Mouse (Mus musculus): ENCODE results near the gene Slc16a10.
A peak's percentile ranks its signal among the peaks of the same experiment; 100 is the strongest.

Gene Slc16a10

DNA sequence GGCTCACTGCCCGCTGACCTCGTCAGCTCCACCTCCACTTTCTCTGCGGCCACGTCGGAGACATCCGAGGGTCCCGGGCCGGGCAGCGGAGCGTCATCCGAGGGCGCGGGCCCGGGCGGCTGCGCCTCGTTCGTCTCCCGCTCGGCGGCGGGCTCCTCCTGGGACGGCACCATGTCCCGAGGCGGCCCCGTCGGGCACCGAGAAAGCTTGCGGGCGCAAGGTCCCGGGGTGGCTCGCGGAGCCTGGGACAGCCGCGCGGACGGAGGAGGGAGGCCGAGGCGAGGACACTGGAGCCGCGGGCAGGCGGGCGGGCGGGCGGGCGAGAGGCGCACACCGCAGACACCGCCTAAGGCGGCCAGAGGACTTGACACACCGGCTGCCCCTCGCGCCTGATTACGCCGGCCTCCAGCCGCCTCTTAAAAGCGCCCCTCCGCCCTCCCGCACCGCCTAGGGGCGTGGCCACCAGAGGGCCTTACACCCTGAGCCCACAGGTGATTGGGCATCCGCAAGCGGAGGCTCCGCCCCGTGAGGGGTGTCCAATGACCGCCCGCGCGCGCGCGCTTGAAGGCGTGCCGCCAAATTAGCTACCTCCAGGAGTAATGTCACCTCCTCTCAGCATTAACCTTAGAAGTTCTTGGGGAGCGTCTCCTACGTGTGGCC is at the start of gene Slc16a10:
Slc16a10 (minus strand) TSS at position 395 of the 660 bp plus-strand sequence.
- peak; percentile 94 to 95 for DNase-seq (ENCODE audit: low spot score in 2 of 2)

DNA sequence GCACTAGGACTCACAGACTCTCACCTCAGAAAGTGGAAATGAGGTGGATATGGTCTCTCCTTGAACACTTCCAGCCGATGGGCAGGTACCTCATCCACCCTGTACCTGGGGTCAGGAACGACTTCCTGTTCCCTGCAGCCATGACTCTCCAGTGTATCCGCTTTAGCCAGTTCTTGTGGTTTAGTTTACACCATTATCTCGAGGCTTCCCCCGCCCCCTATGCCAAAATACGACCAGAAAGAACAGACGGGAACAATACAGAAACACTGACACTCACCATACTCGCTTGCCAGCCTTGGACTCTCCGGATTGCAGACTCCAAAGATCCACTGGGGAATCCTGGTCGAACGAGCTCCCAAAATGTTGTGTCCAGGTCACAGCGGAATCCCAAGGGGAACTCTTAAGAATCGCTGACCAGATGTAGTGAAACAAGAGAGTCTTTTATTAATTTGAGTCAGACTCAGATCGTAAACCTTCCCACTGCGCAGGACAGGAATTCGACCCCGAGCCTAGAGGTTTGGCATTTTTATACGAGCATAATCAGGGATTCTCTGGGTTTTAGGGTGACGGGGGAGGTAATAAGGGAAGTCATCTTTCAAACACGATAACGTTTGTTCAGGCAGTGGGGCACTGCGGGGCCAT is 49.4 kb upstream of the Slc16a10 start:
- DNase-seq (ENCODE audit: low spot score in 2 of 2): no peak

DNA sequence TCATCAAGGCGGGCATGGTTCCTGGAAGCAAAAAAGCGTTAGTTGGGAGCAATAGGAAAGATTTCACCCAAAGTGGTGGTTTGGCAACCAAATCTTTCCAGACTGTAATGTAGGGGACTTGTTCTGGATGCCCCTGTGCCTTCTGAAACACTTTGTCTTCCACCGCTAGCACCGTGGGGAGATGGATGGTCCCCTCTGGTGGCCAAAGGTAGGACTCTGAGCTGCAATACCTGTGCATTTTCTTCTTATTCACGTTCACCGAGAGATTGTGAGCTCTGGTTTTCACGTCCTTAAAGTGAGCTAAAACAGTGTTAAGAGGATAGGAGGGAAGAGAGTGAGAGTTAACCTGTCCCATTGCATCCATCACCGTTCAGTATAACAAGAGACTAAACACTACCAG is 48.8 kb upstream of the Slc16a10 start:
- DNase-seq (ENCODE audit: low spot score in 2 of 2): no peak

DNA sequence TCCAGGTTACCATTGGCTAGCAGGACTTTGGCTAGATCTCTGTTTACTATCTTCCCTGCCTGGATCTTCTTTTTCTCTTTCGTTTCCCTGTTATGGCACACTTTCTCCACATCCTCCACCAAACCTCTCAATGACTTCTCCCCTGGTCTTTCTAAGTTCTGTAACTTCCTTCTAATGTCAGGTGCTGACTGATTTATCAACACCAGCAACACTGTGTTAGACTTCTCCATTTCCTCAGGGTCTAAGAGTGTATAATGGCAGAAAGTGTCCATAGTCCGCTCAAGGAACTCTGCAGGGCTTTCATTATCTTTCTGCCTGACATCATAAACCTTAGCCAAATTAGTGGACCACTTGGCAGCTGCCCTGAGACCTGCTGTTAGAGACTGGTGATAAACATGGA is 47.6 kb upstream of the Slc16a10 start:
- DNase-seq (ENCODE audit: low spot score in 2 of 2): no peak

- DNase-seq (ENCODE audit: low spot score in 2 of 2): no peak
Measured at GRCm38 (mm10) chr10:40188831-40189230, 46.8 kb upstream of the Slc16a10 start.

DNA sequence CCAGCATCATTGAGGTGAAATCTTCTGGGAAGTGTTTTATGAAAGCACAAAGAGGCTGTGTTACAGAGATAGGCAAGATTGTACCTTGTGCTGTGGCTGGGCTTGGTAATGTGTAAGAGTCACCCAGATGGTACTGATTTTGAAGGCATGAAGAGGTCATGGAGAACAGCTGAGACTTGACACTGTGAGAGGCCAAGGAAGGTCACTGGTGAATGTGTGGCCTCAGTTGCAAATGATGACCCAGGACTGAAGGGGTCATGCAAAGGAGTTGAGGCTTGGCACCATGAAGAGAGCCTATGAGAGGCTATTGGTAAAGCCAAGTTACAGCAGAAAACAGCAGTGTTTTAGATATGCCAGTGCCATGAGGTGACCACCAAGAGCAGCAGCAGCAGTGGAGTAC is 43.9 kb upstream of the Slc16a10 start:
- DNase-seq (ENCODE audit: low spot score in 2 of 2): no peak

DNA sequence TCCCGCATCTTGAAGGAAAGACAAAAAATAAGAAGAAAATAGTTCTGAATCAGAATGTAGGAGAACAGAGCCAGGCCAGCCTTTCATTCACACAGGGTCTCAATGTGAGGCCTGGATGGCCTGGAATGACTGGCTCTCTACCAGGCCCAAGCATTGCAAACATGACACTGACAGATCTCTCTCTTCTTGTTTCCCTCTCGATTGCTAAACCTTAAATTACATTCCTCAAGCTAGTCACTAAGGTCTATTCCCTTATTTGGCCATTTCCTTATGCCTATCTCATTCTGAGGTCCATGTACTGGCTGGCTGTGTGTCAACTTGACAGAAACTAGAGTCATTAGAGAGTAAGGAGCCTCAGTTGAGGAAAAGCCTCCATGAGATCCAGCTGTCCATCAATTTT is 38.0 kb upstream of the Slc16a10 start:
- no peak for DNase-seq (ENCODE audit: low spot score in 2 of 2)

GRCm38 (mm10) chr10:40179142-40179541 is 37.1 kb upstream of the Slc16a10 start:
- no peak for DNase-seq (ENCODE audit: low spot score in 2 of 2)

- DNase-seq (ENCODE audit: low spot score in 2 of 2): peak; percentile 10 to 50
Measured at GRCm38 (mm10) chr10:40177323-40177962, 35.4 kb upstream of the Slc16a10 start.

- DNase-seq (ENCODE audit: low spot score in 2 of 2): no peak
Measured at GRCm38 (mm10) chr10:40172136-40172535, 30.1 kb upstream of the Slc16a10 start.

GRCm38 (mm10) chr10:40171211-40171610 is 29.2 kb upstream of the Slc16a10 start:
- no peak for DNase-seq (ENCODE audit: low spot score in 2 of 2)

- DNase-seq (ENCODE audit: low spot score in 2 of 2): no peak
Measured at GRCm38 (mm10) chr10:40170141-40170558, 28.1 kb upstream of the Slc16a10 start.

GRCm38 (mm10) chr10:40169566-40169965 is 27.5 kb upstream of the Slc16a10 start:
- no peak for DNase-seq (ENCODE audit: low spot score in 2 of 2)

DNA sequence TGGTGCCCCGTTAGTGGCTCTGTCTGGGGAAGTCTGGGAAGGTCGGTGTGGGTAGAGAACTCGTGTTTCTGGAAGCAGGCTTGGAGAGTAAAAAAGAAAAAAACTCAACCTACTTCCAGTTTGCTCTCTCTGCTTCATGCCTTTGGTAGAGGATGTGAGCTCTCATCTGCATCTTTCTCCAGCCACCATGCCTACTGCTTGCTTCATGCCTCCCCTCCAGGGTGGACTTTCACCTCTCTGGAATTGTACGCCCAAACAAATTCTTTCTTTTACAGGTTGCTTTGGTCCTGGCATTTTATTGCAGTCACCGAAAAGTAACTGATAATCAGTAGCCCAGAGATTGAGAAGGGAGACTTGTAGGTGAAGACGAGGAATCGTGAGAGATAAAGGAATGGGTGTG is 27.0 kb upstream of the Slc16a10 start:
- DNase-seq (ENCODE audit: low spot score in 2 of 2): no peak

GRCm38 (mm10) chr10:40164421-40165386 is 22.6 kb upstream of the Slc16a10 start:
- peak; percentile 5 to 19 for DNase-seq (ENCODE audit: low spot score in 2 of 2)

- no peak for DNase-seq (ENCODE audit: low spot score in 2 of 2)
Measured at GRCm38 (mm10) chr10:40163914-40164313, 21.9 kb upstream of the Slc16a10 start.

DNA sequence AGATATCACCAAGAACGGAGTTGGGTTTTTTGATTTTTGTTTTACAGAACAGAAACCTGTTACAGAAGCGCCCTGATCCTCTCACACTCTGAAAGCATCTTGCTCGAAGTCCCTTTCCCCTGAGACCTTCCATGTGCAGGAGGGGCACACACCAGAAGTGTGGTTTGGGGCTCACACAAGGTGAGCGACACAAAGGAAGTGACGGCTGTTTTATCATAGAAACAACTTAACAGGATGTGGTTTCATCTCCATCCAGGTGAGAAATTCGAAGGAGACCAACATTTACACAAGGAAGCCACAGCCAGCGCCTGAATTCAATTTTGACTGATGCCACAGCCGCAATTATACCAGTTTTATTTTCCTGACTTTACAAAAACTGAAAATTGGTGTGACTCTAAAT is 21.3 kb upstream of the Slc16a10 start:
- no peak for DNase-seq (ENCODE audit: low spot score in 2 of 2)

GRCm38 (mm10) chr10:40161701-40162255 is 19.7 kb upstream of the Slc16a10 start:
- DNase-seq (ENCODE audit: low spot score in 2 of 2): no peak

DNA sequence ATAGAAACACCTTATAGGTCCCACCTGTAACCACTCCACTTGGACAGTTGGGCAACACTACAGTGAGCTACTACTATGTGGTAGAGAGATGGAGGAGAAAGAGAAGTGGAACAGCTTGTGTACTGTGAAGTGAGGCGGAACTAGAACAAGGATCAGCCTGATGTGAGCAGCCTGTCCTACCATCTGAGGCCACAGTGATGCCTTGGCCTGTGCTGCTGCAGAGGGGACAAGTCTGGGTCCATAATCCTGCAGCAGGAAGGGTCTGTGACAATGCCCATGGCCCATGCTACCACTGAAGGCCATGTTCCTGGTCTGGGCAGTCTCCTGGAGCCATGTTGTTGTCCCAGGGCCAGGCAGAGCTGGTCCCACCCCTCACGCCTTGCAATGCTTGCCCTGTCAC is 19.2 kb upstream of the Slc16a10 start:
- DNase-seq (ENCODE audit: low spot score in 2 of 2): no peak

DNA sequence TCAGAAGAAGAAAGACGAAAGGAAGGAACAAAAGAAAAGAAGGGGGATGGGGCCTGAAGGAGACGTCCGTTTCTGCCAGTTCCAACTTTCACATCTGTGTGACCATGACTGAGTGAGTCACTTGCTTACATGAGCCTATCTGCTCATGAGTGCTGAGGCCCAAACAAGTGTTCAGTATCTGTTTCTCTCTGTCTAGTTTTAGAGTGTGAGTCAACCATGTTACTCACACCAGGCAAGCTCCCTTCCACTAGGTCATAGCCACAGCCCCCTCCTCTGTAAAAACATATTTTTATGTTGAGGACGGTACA is 10.4 kb upstream of the Slc16a10 start:
- DNase-seq (ENCODE audit: low spot score in 2 of 2): no peak

DNA sequence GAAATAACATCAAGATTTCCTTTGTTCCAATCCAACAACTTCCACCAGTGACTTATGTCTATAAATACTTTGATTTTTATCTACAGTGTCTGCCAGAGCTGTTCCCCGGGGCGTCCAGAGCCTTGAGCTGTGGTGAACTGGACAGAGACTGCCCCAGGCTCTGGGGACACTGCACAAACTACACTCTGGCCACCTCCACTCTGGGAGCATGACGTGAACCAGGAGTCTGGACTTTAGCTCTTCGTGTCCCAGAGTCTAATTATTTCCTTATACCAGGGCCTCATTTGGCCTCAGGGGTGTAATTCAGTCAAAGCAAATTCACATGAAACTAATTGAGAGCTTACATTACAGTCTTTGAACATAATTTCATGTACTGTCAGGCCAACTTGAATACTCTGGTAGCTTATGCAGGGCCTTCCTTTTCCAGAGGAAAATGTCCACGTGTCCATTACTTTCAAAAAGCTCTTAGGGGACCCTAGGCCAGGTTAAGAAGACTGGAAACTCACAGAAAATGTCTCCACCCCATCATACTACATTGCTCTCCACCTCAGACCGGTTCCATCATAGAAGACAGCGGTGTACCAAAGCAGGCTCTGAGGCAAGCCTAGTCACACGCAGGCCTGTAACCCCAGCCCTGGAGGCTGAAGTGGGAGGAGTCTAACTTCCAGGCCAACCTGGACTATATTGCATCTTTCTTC is 9.9 kb upstream of the Slc16a10 start:
- DNase-seq (ENCODE audit: low spot score in 2 of 2): no peak

Measured in heart, adult 9 months (tissue).